Mouse (Mus musculus) liver, embryonic 15.5 days (tissue): ENCODE data around the gene Cdc34. TPM values are rescaled to one million over a fixed set of nuclear protein-coding genes. Genes with fewer than 3 reads are reported as not detected.

ENCODE experiments used
- ATAC-seq: fragments of 200-750 bp; cut with Nextera tagmentation; 2 replicates; pipeline ENCODE4 v1.8.0; 2017; ENCODE audit warnings: moderate number of reproducible peaks, mild to moderate bottlenecking, moderate library complexity; ENCODE audit not compliant: insufficient read depth
- H3K27ac ChIP-seq: fragments of 300-500 bp; sonication (generic); replicated peaks from 2 replicates; pipeline ENCODE4 v1.5.1; 2015; ENCODE audit warnings: mild to moderate bottlenecking, inconsistent platforms
- H3K27me3 ChIP-seq: fragments of 300-500 bp; sonication (generic); 2 replicates; pipeline ENCODE4 v1.6.1; 2015; ENCODE audit warnings: mild to moderate bottlenecking, inconsistent platforms
- H3K36me3 ChIP-seq: fragments of 300-500 bp; sonication (generic); replicated peaks from 2 replicates; pipeline ENCODE4 v1.6.1; 2015; ENCODE audit warnings: moderate library complexity, mild to moderate bottlenecking, inconsistent platforms
- H3K4me1 ChIP-seq: fragments of 300-500 bp; sonication (generic); replicated peaks from 2 replicates; pipeline ENCODE4 v1.6.1; 2015; ENCODE audit warnings: inconsistent platforms
- H3K4me2 ChIP-seq: fragments of 300-500 bp; sonication (generic); 2 replicates; pipeline ENCODE4 v1.6.1; 2015; ENCODE audit warnings: moderate library complexity, mild to moderate bottlenecking, inconsistent platforms
- H3K4me3 ChIP-seq: fragments of 300-500 bp; sonication (generic); replicated peaks from 2 replicates; pipeline ENCODE4 v1.5.1; 2015; ENCODE audit warnings: mild to moderate bottlenecking, inconsistent platforms
- H3K9ac ChIP-seq: fragments of 300-500 bp; sonication (generic); 2 replicates; pipeline ENCODE4 v1.6.1; 2015; ENCODE audit warnings: moderate library complexity, mild to moderate bottlenecking, inconsistent platforms
- H3K9me3 ChIP-seq: fragments of 300-500 bp; sonication (generic); replicated peaks from 2 replicates; pipeline ENCODE4 v1.6.1; 2016; ENCODE audit warnings: inconsistent platforms
- WGBS: fragments of 180-500 bp; shearing (Covaris S2); methylation state at CpG from one replicate; pipeline ENCODE4 v1.1.7; 2015; ENCODE audit warnings: mixed read lengths; ENCODE audit not compliant: insufficient replicate concordance; 5-methylcytosine and 5-hydroxymethylcytosine counted together
- polyA plus RNA-seq: library from polyadenylated mRNA; unstranded; fragments of >200 nt; fragmentation: Nextera tagmentation; extraction: Ambion mirVana; gene quantifications from 2 replicates; pipeline ENCODE4 v1.2.1, GENCODE M21; 2015

Gene Cdc34
- polyA plus RNA-seq, 1 experiment from 2014 or later, result 105 TPM

DNA sequence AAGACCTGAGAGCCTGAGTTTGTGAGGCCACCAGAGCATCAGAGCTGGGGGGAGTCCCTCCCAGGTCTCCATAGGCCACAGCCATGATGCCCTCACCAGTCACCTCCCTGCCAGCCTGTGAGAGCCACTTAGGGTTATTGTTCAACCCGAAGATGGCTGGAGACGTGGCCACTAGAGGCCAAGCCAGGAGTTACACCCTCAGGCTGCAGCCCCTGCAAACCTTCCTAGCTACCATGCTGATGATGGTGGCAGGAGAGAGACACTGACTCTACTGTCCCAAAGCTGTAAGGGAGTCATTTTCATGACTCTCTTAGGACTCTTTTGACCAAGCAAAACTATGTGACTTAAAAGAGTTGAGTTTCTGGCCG lies 9.9 kb upstream of the Cdc34 start:
- Histone ChIP-seq H3K4me3 (no peak overlapping the region), H3K4me2 (no peak overlapping the region), H3K27ac (no peak overlapping the region), H3K4me1 (peaks cover 33% of the 10 kb centered on the region), H3K9ac (no peak overlapping the region), H3K27me3 (peaks cover 5% of the 10 kb centered on the region; the same call in 1 of the 2 replicates), H3K36me3 (no peaks in the 10 kb centered on the region; the same call in 1 of the 2 replicates), H3K9me3 (no peaks in the 10 kb centered on the region)
- 57% methylated on average over 3 of the region's 3 CpGs for WGBS
- no peak for ATAC-seq

DNA sequence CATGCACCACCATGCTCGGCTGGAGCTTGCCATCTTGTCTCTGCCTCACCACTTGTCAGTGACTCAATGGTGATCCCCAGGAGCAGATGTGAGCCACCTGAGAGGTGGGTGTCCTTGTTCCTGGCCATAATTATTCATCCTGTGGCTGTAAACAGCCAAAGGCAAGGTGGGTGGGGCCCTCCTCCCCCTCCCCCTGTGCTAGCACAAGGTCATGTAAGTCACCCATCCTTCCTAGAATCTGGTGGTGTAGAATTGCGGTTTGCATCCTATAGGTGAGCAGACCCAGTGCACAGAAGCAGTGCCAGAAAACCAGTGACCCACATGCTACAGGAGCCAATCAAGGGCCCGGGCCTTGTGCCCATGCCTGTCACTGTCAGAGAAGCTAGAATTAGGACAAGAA lies 8.9 kb upstream of the Cdc34 start:
- H3K4me3 ChIP-seq, result no peak overlapping the region
- H3K4me1 ChIP-seq, result peaks cover 32% of the 10 kb centered on the region
- peaks cover 2% of the 10 kb centered on the region; the same call in 1 of the 2 replicates for H3K27me3 ChIP-seq
- 80% methylated on average over 3 of the region's 3 CpGs for WGBS
- no peak overlapping the region for H3K9ac ChIP-seq
- H3K9me3 ChIP-seq, result no peaks in the 10 kb centered on the region
- no peak overlapping the region for H3K4me2 ChIP-seq
- H3K27ac ChIP-seq, result no peak overlapping the region
- H3K36me3 ChIP-seq, result no peaks in the 10 kb centered on the region; the same call in 1 of the 2 replicates
- no peak for ATAC-seq

DNA sequence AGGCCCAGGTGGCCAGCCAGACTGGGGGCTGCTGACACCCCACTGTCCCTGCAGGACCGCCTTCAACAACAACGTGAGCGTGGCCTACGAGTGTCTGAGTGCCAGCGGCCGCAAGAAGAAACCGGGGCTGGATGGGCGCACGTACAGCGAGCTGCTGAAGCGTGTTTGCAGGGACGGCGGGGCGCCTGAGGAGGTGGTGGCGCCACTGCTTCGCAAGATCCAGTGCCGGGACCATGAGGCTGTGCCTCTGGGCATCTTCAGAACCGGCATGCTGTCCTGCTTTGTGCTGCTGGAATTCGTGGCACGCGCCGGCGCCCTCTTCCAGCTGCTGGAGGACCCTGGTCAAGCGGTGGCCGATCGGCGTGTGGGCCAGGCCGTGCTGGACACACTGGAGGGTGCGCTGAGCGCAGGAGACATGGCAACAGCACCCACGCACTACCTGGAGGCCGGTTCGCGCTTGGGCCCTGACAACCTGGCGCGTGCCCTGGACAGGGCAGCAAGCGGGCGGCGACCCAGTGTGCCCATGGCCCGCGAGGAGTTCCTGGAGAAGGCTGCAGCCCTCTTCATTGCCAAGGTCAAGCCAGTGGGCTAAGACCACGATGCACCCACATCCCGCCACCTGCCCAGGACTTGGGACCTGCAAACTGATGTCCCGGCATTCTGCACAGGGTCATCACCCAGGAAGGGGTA lies 6.5 kb upstream of the Cdc34 start:
- no peaks in the 10 kb centered on the region; the same call in 1 of the 2 replicates for H3K36me3 ChIP-seq
- no peak overlapping the region for H3K4me3 ChIP-seq
- ATAC-seq, result no peak
- H3K27ac ChIP-seq, result no peak overlapping the region
- no peak overlapping the region for H3K9ac ChIP-seq
- no peak overlapping the region for H3K4me2 ChIP-seq
- peaks cover 23% of the 10 kb centered on the region for H3K4me1 ChIP-seq
- WGBS, result 72% methylated on average over 44 of the region's 44 CpGs
- no peaks in the 10 kb centered on the region for H3K9me3 ChIP-seq
- H3K27me3 ChIP-seq, result no peaks in the 10 kb centered on the region; the same call in 1 of the 2 replicates

DNA sequence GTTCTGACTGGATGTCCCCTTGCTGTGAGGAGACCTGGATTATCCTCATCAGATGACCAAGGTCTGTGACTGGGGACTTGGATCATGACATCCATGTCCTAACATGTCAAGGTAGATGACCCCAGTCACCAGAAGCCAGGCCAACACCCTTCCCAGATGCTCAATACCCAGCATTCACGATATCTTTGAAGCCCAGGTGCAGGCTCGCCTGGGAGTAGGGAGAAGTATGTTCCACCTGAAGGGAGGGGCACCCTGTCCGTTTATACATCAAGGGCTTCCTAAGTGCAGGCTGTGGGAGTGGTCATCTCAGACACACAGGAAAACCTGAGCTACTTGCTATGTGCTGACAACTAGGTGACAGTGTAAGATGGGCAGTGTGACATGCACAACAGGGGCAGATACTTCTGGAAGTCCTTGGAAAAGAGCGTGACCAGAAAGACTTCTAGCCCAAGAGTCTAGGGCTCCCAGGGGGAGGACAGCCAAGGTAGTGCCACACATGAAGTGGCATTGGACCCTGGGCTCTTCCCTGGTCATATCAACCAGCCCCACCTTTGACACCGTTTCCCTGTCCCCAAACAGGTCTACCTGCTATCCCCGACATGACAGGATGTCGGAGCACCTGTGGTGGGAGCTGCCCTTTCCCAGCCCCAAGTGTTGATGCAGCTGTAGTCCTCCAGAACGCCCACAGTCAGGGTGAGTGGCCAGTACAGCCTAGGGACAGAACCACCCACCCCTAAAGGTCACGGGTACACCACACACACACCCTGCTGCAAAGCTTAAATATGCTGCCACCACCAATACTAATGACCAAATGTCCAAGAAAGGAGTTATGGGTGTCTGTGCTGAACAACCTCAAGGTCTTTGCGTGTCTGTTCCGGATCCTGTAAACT lies 1.1 kb upstream of the Cdc34 start:
- Histone ChIP-seq H3K9ac (peak overlapping the region; percentile 84), H3K4me2 (peak overlapping the region; percentile 89), H3K4me3 (peak overlapping the region; percentile 72), H3K4me1 (peaks cover 45% of the 10 kb centered on the region), H3K27ac (peak overlapping the region; percentile 99), H3K36me3 (peaks cover 24% of the 10 kb centered on the region), H3K27me3 (no peaks in the 10 kb centered on the region; the same call in 1 of the 2 replicates), H3K9me3 (no peaks in the 10 kb centered on the region)
- 28% methylated on average over 11 of the region's 11 CpGs for WGBS
- peak; percentile 2; the same call in 1 of the 2 replicates for ATAC-seq

DNA sequence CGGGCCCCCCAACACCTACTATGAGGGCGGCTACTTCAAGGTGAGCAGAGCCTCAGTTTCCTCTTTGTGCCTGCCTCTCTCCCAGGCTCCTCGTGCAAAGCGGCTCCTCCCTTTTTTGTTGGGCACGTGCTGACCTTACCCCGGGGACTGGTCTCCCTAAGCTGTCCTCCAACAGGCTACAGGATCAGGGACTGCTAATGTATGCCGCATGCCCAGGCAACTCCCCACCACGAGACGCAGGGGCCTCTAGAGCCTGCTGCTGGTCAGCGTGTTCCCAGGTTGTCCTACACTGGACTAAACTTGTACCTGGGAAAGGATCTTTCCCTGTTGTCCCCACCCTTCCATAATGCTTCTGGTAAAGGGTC lies 538 bp downstream of the Cdc34 start:
- Histone ChIP-seq H3K4me1 (peaks cover 45% of the 10 kb centered on the region), H3K4me3 (peak overlapping the region; percentile 72), H3K27ac (peak overlapping the region; percentile 99), H3K9ac (peak overlapping the region; percentile 84), H3K4me2 (peak overlapping the region; percentile 89), H3K36me3 (peaks cover 41% of the 10 kb centered on the region), H3K9me3 (no peaks in the 10 kb centered on the region), H3K27me3 (no peaks in the 10 kb centered on the region; the same call in 1 of the 2 replicates)
- no peak for ATAC-seq
- WGBS, result 0% methylated on average over 10 of the region's 10 CpGs

DNA sequence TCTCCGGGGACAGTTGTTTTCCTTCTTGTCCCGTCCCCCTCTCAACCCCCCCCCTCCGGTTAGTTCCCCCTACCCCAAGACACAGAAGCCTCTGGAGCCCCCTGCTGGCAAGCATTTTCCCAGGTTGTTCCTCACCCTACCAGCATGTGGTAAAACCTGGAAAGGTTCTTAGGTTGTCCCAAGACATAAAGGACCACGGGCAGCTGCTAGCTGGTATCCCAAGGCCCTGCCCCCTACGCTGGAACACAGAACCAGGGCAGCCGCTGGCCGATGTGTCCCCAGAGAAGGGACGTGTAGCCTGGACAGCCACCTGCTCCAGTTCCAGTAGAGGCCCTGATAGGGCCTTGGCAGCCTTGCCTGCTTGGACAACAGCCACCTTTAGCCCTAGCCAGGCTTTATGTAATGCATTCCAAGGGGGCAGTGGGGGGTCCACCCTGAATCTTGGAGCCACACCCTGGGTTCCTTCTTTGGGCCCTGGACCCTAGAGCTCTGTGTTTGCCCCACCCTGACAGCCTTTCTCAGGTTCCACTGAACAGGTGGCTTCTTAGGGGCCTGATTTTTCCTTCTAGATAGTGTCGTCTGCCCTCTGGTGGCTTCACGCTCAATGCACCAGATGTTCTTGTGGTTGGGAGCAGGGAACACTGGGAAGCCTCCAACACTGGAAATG lies 1.1 kb downstream of the Cdc34 start:
- peak overlapping the region; percentile 99 for H3K27ac ChIP-seq

DNA sequence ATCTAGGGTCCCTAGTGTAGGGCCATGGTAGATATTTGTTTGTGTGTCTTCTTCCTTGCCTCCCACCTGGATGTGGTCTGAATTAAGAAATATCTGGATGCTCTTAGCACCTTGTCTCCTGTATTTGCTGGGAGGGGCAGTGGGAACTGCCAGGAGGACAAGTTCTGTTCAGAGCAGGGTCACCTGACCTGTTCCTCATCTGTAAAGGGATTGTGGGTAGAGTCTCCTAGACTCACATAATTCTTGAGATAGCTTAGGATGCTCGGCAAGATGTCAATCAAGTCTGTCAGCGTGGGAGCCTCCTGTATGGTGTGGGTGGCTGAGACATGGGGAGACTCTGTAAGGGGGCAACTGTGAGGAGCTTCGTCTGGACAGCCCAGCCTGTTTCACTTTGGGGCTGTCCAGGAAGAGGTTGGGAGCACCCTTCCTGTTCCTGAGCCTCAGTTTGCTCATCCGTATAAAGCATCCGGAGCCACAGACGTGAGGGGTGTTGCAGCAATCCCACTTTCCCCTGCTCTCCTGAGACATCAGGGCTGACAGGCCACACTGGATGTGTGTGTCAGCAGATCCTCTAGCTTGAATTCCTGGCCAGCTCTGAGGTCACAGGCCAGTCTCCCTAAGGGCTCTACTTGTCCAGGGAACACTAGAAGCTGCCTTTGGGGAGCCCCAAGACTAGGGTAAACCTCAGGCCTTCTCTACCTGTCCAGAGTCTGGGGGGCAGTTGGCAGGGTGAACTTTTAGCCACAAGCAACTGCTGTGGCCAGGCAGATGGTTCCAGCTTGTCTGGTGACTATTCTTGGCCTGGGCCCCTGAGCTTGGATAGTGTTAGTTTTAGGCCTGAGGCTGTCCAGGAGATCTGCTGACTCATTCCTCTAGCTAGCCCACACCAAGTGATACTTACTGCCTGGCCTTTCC lies 2.0 kb downstream of the Cdc34 start:
- no peaks in the 10 kb centered on the region; the same call in 1 of the 2 replicates for H3K27me3 ChIP-seq
- no peaks in the 10 kb centered on the region for H3K9me3 ChIP-seq
- peak overlapping the region; percentile 99 for H3K27ac ChIP-seq
- H3K36me3 ChIP-seq, result peaks cover 55% of the 10 kb centered on the region
- peaks cover 45% of the 10 kb centered on the region for H3K4me1 ChIP-seq
- peak overlapping the region; percentile 89 for H3K4me2 ChIP-seq
- peak overlapping the region; percentile 84 for H3K9ac ChIP-seq
- H3K4me3 ChIP-seq, result peak overlapping the region; percentile 72
- 73% methylated on average over 6 of the region's 6 CpGs for WGBS
- no peak for ATAC-seq

More for the DNA sequence above, 1.1 kb downstream of the Cdc34 start:
- peaks cover 46% of the 10 kb centered on the region for H3K36me3 ChIP-seq
- ATAC-seq, result no peak
- peaks cover 45% of the 10 kb centered on the region for H3K4me1 ChIP-seq
- no peaks in the 10 kb centered on the region; the same call in 1 of the 2 replicates for H3K27me3 ChIP-seq
- H3K9ac ChIP-seq, result peak overlapping the region; percentile 84
- H3K4me3 ChIP-seq, result peak overlapping the region; percentile 72
- peak overlapping the region; percentile 89 for H3K4me2 ChIP-seq
- no peaks in the 10 kb centered on the region for H3K9me3 ChIP-seq
- under 1% methylated on average over 10 of the region's 10 CpGs for WGBS

DNA sequence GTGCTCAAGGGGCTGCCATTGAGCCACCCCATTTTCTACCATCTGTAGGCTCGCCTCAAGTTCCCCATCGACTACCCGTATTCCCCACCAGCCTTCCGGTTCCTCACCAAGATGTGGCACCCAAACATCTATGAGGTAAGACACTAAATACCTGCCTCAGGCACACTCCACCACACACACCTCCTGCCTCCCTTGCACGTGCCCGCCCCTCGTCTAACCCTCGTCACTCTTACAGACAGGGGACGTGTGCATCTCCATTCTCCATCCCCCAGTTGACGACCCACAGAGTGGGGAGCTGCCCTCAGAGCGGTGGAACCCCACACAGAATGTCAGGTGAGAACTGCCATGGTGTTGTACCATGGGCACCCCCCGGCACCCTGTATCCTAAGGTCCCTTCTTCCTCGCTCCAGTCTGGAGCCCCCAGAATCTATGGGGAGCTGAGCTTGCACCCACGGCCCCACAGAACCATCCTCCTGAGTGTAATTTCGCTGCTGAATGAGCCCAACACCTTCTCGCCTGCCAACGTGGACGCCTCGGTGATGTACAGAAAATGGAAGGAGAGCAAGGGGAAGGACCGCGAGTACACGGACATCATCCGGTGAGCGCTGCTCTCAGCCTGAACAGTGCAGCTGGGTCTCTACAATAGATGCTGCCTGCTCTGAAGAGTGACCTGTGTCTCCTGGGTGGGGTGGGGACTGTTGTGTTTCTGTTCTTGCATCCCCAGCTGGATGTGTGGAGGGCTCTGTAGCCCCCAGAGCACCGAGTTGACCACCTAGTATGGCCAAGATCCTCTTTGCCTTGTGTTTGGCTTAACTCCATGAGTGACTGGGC lies 3.0 kb downstream of the Cdc34 start:
- Histone ChIP-seq H3K36me3 (peaks cover 64% of the 10 kb centered on the region), H3K27me3 (no peaks in the 10 kb centered on the region), H3K4me1 (peaks cover 41% of the 10 kb centered on the region), H3K9ac (no peak overlapping the region), H3K9me3 (no peaks in the 10 kb centered on the region), H3K4me2 (peak overlapping the region; percentile 89; the same call in 1 of the 2 replicates), H3K27ac (0 out of 2 replicates have a peak overlapping the region, but pooled peaks have one; percentile 99), H3K4me3 (peak overlapping the region; percentile 72; the same call in 1 of the 2 replicates)
- WGBS, result 88% methylated on average over 25 of the region's 25 CpGs
- no peak for ATAC-seq

DNA sequence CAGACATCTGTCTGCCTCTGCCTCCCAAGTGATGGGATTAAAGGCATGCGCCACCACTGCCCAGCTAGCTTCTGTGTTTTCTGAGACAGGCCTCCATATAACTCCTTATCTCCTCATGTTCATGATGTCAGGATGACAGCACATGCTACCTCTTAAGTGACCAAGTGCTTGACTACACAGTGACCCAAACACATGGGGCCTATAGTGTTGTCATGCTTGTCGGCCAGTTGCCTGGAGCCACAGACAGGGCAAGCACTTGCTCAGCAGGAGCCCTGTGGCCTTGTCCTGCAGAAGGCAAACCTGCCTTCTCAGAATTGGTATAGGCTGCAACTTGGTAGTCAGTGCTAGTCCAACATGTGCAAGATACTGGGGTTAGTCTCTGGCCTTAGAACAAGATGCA lies 4.2 kb downstream of the Cdc34 start:
- WGBS, result 83% methylated on average over 2 of the region's 2 CpGs
- Histone ChIP-seq H3K27me3 (no peaks in the 10 kb centered on the region), H3K9me3 (no peaks in the 10 kb centered on the region), H3K4me1 (peaks cover 29% of the 10 kb centered on the region), H3K4me3 (no peak overlapping the region), H3K4me2 (no peak overlapping the region), H3K9ac (no peak overlapping the region), H3K36me3 (peaks cover 64% of the 10 kb centered on the region), H3K27ac (no peak overlapping the region)
- no peak for ATAC-seq
